ENCODE assay signal across 7 mouse cellular contexts in genomic region chr1:133034091-133034460, GRCm38 (mm10). TPM values are rescaled to one million over a fixed set of nuclear protein-coding genes. Genes with fewer than 3 reads are reported as not detected.
A peak's percentile ranks its signal among the peaks of the same experiment; 100 is the strongest.
DNase-seq lines count a peak whose midpoint lies in the region; ATAC-seq and TF ChIP-seq lines count a peak whose summit lies in the region.

No protein-coding gene starts in this region.

- H3K27ac ChIP-seq in MEL (ENCODE audit: control insufficient read depth, low read depth, low read length), result peak overlapping the region; percentile 26; the same call in 1 of the 2 replicates
- H3K27ac ChIP-seq in embryonic facial prominence, embryonic 14.5 days (replicated peaks; ENCODE audit: low read depth, low read length), result peak overlapping the region; percentile 25; the same call in 1 of the 2 replicates
- 0 out of 2 replicates have a peak overlapping the region, but pooled peaks have one; percentile 11 for H3K27ac ChIP-seq in heart, postnatal 0 days (ENCODE audit: low read depth)
- peak overlapping the region; percentile 78 for H3K27ac ChIP-seq in lung, embryonic 15.5 days

- peak overlapping the region; percentile 3 to 4; a peak in 2 of 4 replicates for H3K4me3 ChIP-seq in MEL (ENCODE audit: control insufficient read depth in 1 of 2, insufficient read depth in 1 of 2, low read depth in 2 of 2, low read length in 2 of 2)
- H3K4me3 ChIP-seq in embryonic facial prominence, embryonic 14.5 days (ENCODE audit: low read depth, low read length), result peak overlapping the region; percentile 55
- peak overlapping the region; percentile 54 for H3K4me3 ChIP-seq in heart, postnatal 0 days (ENCODE audit: low read depth, low read length)
- peak overlapping the region; percentile 50 for H3K4me3 ChIP-seq in lung, embryonic 15.5 days

- H3K36me3 ChIP-seq in MEL (ENCODE audit: control insufficient read depth in 1 of 2, insufficient read depth in 2 of 2, low read length in 2 of 2), result peaks cover 0 to 3% of the 10 kb centered on the region in 2 experiments; a peak in 2 of 4 replicates
- no peaks in the 10 kb centered on the region for H3K36me3 ChIP-seq in embryonic facial prominence, embryonic 14.5 days (ENCODE audit: control insufficient read depth, insufficient read depth, low read length)
- no peaks in the 10 kb centered on the region for H3K36me3 ChIP-seq in heart, postnatal 0 days (replicated peaks; ENCODE audit: control insufficient read depth, insufficient read depth, low read length)
- no peaks in the 10 kb centered on the region for H3K36me3 ChIP-seq in lung, embryonic 15.5 days

- no peaks in the 10 kb centered on the region for H3K27me3 ChIP-seq in MEL (ENCODE audit: control insufficient read depth in 1 of 2, insufficient read depth in 2 of 2, low read length in 2 of 2)
- no peaks in the 10 kb centered on the region for H3K27me3 ChIP-seq in embryonic facial prominence, embryonic 14.5 days (replicated peaks; ENCODE audit: control insufficient read depth, insufficient read depth, low read length)
- H3K27me3 ChIP-seq in heart, postnatal 0 days (ENCODE audit: control insufficient read depth, insufficient read depth, low read length), result no peaks in the 10 kb centered on the region
- H3K27me3 ChIP-seq in lung, embryonic 15.5 days, result no peaks in the 10 kb centered on the region

- no peaks in the 10 kb centered on the region for H3K9me3 ChIP-seq in MEL (replicated peaks; ENCODE audit: insufficient read depth, low read length)
- no peaks in the 10 kb centered on the region for H3K9me3 ChIP-seq in embryonic facial prominence, embryonic 14.5 days (ENCODE audit: control insufficient read depth, low read length)
- no peaks in the 10 kb centered on the region for H3K9me3 ChIP-seq in heart, postnatal 0 days (replicated peaks; ENCODE audit: control insufficient read depth, low read length)
- no peaks in the 10 kb centered on the region for H3K9me3 ChIP-seq in lung, embryonic 15.5 days

- peak; percentile 82 for ATAC-seq in embryonic facial prominence, embryonic 14.5 days (ENCODE audit: low read depth)
- peak; percentile 40 for ATAC-seq in heart, postnatal 0 days (ENCODE audit: insufficient read depth, low read depth)
- peak; percentile 57; the same call in 1 of the 2 replicates for ATAC-seq in lung, embryonic 15.5 days (ENCODE audit: borderline replicate concordance, extremely low read depth, low FRiP score, low TSS enrichment)

- H3K4me1 ChIP-seq in MEL (ENCODE audit: control insufficient read depth in 1 of 2, insufficient read depth in 2 of 2, low read length in 2 of 2), result peaks cover 0 to 17% of the 10 kb centered on the region in 2 experiments; a peak in 2 of 4 replicates
- no peaks in the 10 kb centered on the region for H3K4me1 ChIP-seq in embryonic facial prominence, embryonic 14.5 days (ENCODE audit: control insufficient read depth, insufficient read depth, low read length)
- no peaks in the 10 kb centered on the region for H3K4me1 ChIP-seq in heart, postnatal 0 days (ENCODE audit: control insufficient read depth, insufficient read depth)
- peaks cover 4% of the 10 kb centered on the region; the same call in 1 of the 2 replicates for H3K4me1 ChIP-seq in lung, embryonic 15.5 days

- no peak for TF ChIP-seq EP300 in MEL (IDR thresholded peaks at IDR 0.05; ENCODE audit: low read depth in 1 of 2, low read length in 2 of 2)
- TF ChIP-seq EP300 in heart, postnatal 0 days (IDR thresholded peaks at IDR 0.05; ENCODE audit: low read depth), result no peak

- TF ChIP-seq CTCF in MEL (IDR thresholded peaks at IDR 0.05 in 2 of 3, conservative IDR thresholded peaks at IDR 0.05 in 1 of 3; ENCODE audit: control insufficient read depth in 1 of 3, insufficient read depth in 1 of 3, low read depth in 2 of 3, low read length in 3 of 3, poor library complexity in 1 of 3, severe bottlenecking in 1 of 3), result no peak
- no peak for TF ChIP-seq CTCF in heart, postnatal 0 days (IDR thresholded peaks at IDR 0.05; ENCODE audit: low read depth)

- peak overlapping the region; percentile 16; the same call in 1 of the 2 replicates for H3K9ac ChIP-seq in MEL (ENCODE audit: control insufficient read depth, low read depth, low read length, poor library complexity, severe bottlenecking)
- peak overlapping the region; percentile 61; the same call in 1 of the 2 replicates for H3K9ac ChIP-seq in embryonic facial prominence, embryonic 14.5 days (ENCODE audit: low read depth, low read length)
- peak overlapping the region; percentile 60; the same call in 1 of the 2 replicates for H3K9ac ChIP-seq in heart, postnatal 0 days (replicated peaks; ENCODE audit: low read depth, low read length)
- 0 out of 2 replicates have a peak overlapping the region, but pooled peaks have one; percentile 40 for H3K9ac ChIP-seq in lung, embryonic 15.5 days

- TF ChIP-seq RAD21 in MEL (IDR thresholded peaks at IDR 0.05; ENCODE audit: low read depth, low read length), result no peak

- no peaks in the 10 kb centered on the region for H3K79me2 ChIP-seq in MEL (ENCODE audit: control insufficient read depth, insufficient read depth, low read length, poor library complexity)

- WGBS in embryonic facial prominence, embryonic 14.5 days, result 2% methylated on average over 11 of the region's 11 CpGs
- 9% methylated on average over 11 of the region's 11 CpGs for WGBS in heart, postnatal 0 days
- under 1% methylated on average over 11 of the region's 11 CpGs for WGBS in lung, embryonic 15.5 days

- peak; percentile 90 for DNase-seq in MEL (ENCODE audit: low read depth, low spot score)
- DNase-seq in adrenal gland, postnatal 14 days, result peak; percentile 67
- peak; percentile 76 for DNase-seq in embryonic facial prominence, embryonic 14.5 days (ENCODE audit: low spot score)
- no peak for DNase-seq in heart, postnatal 0 days (ENCODE audit: low spot score)
- peak; percentile 39 to 58 for DNase-seq in kidney, postnatal 36 days
- peak; percentile 69 for DNase-seq in retina, postnatal 1 day

- no peak for TF ChIP-seq POLR2A in MEL (IDR thresholded peaks at IDR 0.05; ENCODE audit: control insufficient read depth in 1 of 2, insufficient read depth in 1 of 2, low read depth in 1 of 2, low read length in 2 of 2, poor library complexity in 1 of 2)

- H3K4me2 ChIP-seq in embryonic facial prominence, embryonic 14.5 days (ENCODE audit: low read depth, low read length), result peak overlapping the region; percentile 55
- peak overlapping the region; percentile 51 for H3K4me2 ChIP-seq in heart, postnatal 0 days (ENCODE audit: low read depth, low read length)
- H3K4me2 ChIP-seq in lung, embryonic 15.5 days, result peak overlapping the region; percentile 55

TF ChIP-seq in MEL, 35 proteins besides CTCF, POLR2A, EP300 and RAD21:
- TF ChIP-seq MAFK (IDR thresholded peaks at IDR 0.05; ENCODE audit: borderline replicate concordance, low read depth, low read length) (peak; percentile 92), ELF1 (IDR thresholded peaks at IDR 0.05; ENCODE audit: low read depth, low read length) (peak; percentile 56; the same call in 1 of the 2 replicates), KAT2A (conservative IDR thresholded peaks at IDR 0.05; ENCODE audit: low read depth, low read length) (no peak), BHLHE40 (IDR thresholded peaks at IDR 0.05; ENCODE audit: borderline replicate concordance, low read depth, low read length) (no peak)
TF ChIP-seq in MEL: peak in this region for 2.

RNA-seq across cellular contexts. Expression of gene Mdm4, which starts 3.7 kb away (rescaled TPM):
- total RNA-seq in MEL (2012; rRNA removed), result 19.8 and 23.5 TPM in 2 replicates
- polyA plus RNA-seq in MEL (2012; ENCODE audit: insufficient read depth in 1 of 2, insufficient read length in 2 of 2, low read depth in 1 of 2, low replicate concordance in 2 of 2, missing spikeins in 1 of 2), result 10 to 100 TPM in 1 of 2 experiments, not detected in 1; 28.1 TPM
- 73.7 and 95.4 TPM in 2 replicates for total RNA-seq in adrenal gland, postnatal 14 days (2021)
- polyA plus RNA-seq in embryonic facial prominence, embryonic 14.5 days (2014; fragmentation: Nextera tagmentation; extraction: Ambion mirVana), result 33.4 and 40.3 TPM in 2 replicates
- 29.5 and 42.2 TPM in 2 replicates for total RNA-seq in heart, postnatal 0 days (2014; rRNA removed; ENCODE audit: low replicate concordance)
- polyA plus RNA-seq in heart, postnatal 0 days (2015; fragmentation: Nextera tagmentation; extraction: Ambion mirVana), result 11.9 and 13.4 TPM in 2 replicates
- 33.3 and 36.7 TPM in 2 replicates for polyA plus RNA-seq in lung, embryonic 15.5 days (2015; fragmentation: Nextera tagmentation; extraction: Ambion mirVana)

RNA-seq across cellular contexts. Expression of gene Pik3c2b, which starts 11.4 kb away (rescaled TPM):
- total RNA-seq in MEL (2012; rRNA removed), result 2.9 TPM in 2 replicates
- 1 to 10 TPM in 1 of 2 experiments, not detected in 1; 3.2 TPM for polyA plus RNA-seq in MEL (2012; ENCODE audit: insufficient read depth in 1 of 2, insufficient read length in 2 of 2, low read depth in 1 of 2, low replicate concordance in 2 of 2, missing spikeins in 1 of 2)
- total RNA-seq in adrenal gland, postnatal 14 days (2021), result 8.4 and 11.3 TPM in 2 replicates
- polyA plus RNA-seq in embryonic facial prominence, embryonic 14.5 days (2014; fragmentation: Nextera tagmentation; extraction: Ambion mirVana), result 7.0 and 7.1 TPM in 2 replicates
- total RNA-seq in heart, postnatal 0 days (2014; rRNA removed; ENCODE audit: low replicate concordance), result 16.3 and 17.4 TPM in 2 replicates
- polyA plus RNA-seq in heart, postnatal 0 days (2015; fragmentation: Nextera tagmentation; extraction: Ambion mirVana), result 7.6 and 7.8 TPM in 2 replicates
- polyA plus RNA-seq in lung, embryonic 15.5 days (2015; fragmentation: Nextera tagmentation; extraction: Ambion mirVana), result 6.0 and 6.1 TPM in 2 replicates

Comparison
In these comparisons a context has a peak if more than half of its experiments do, and no peak if none do; other contexts are left out.
1. H3K27ac ChIP-seq: peak in every context shown above with its lines; median percentile 78 in lung, embryonic 15.5 days; 26 in MEL; 25 in embryonic facial prominence, embryonic 14.5 days; 11 in heart, postnatal 0 days.
2. H3K4me3 ChIP-seq: peak in every context shown above with its lines; median percentile 55 in embryonic facial prominence, embryonic 14.5 days; 54 in heart, postnatal 0 days; 50 in lung, embryonic 15.5 days; 4 in MEL.